18 mouse cellular contexts compared by ENCODE assay signal in the genomic region with DNA sequence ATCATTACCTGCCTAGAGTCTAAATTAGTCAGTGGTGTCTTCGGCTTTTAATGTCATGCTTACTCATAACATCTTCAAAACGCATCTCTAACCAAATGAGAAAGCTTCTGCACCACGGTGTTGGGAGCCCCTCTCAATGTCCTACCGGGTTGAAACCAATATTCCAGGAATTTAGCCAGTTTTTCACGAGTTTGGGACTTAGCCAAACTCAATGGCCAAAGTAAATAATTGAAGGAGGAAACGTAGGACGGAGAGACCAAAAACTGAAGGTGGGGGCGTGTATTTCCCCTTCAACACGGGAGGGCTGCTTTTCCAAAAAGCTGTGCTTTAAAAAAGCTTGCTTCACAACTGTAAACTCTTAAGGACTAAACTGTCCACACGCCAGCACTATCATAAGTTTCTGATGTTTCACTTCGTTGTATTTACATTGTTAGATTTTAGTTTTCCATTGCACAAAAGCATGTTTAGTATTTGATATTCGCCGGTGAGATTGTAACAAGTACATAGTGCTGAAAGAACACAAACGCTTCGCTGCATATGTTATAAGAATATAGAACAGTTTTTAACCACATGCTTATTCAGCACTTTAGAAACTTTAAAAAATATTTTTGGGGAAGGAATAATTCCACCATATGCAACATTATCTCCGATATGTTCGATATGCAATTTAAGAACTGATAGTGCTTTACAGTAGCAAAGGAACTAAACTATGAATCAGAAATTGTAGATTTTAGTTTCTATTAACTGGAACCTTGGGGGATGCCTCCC. TPM values are rescaled to one million over a fixed set of nuclear protein-coding genes. Genes with fewer than 3 reads are reported as not detected.
DNase-seq lines count a peak whose midpoint lies in the region; ATAC-seq and TF ChIP-seq lines count a peak whose summit lies in the region.
"Had no signal": no experiment of that assay in that cellular context is flagged by ENCODE, and none has a peak within 500 bp of the region (broad histone marks: within the 10 kb centered on the region; RNA-seq: fewer than 3 reads in every experiment).

No protein-coding gene starts in this region.

- H3K4me1 ChIP-seq in heart, embryonic 15.5 days (replicated peaks) = no peaks in the 10 kb centered on the region
- 0 out of 2 replicates have a peak, but pooled peaks cover 4% of the 10 kb centered on the region for H3K4me1 ChIP-seq in liver, postnatal 0 days (ENCODE audit: insufficient read depth)
- H3K4me1 ChIP-seq in liver, embryonic 11.5 days (replicated peaks; ENCODE audit: control insufficient read depth, insufficient read depth, low read length) = no peaks in the 10 kb centered on the region
- H3K4me1 ChIP-seq in CH12.LX (ENCODE audit: control insufficient read depth in 1 of 2, insufficient read depth in 2 of 2) = peaks cover 0 to 25% of the 10 kb centered on the region in 2 experiments; a peak in 2 of 4 replicates
- H3K4me1 ChIP-seq in forebrain, embryonic 14.5 days (ENCODE audit: control insufficient read depth, insufficient read depth, low read length) = no peaks in the 10 kb centered on the region
- H3K4me1 ChIP-seq: forebrain, embryonic 12.5 days; liver, embryonic 13.5 days; midbrain, embryonic 12.5 days had no signal

- no peak overlapping the region for H3K4me3 ChIP-seq in heart, embryonic 15.5 days
- H3K4me3 ChIP-seq in liver, postnatal 0 days (ENCODE audit: low read depth, low read length) = no peak overlapping the region
- H3K4me3 ChIP-seq in liver, embryonic 11.5 days (ENCODE audit: low read depth, low read length) = no peak overlapping the region
- peak overlapping the region in 1 of 3 experiments; percentile 2 for H3K4me3 ChIP-seq in CH12.LX (replicated peaks in 1 of 3; ENCODE audit: low read depth in 2 of 3, low read length in 2 of 3, poor library complexity in 1 of 3)
- H3K4me3 ChIP-seq in forebrain, embryonic 14.5 days (ENCODE audit: low read depth, low read length) = no peak overlapping the region
- H3K4me3 ChIP-seq: forebrain, embryonic 12.5 days; liver, embryonic 13.5 days; midbrain, embryonic 12.5 days had no signal

- peak; percentile 24 for DNase-seq in adrenal gland, postnatal 10 days
- DNase-seq in adrenal gland, adult 2 months = no peak
- no peak for DNase-seq in heart, adult 8-10 months (ENCODE audit: low spot score)
- no peak for DNase-seq in liver, postnatal 0 days
- DNase-seq in liver, embryonic 11.5 days (ENCODE audit: low spot score) = no peak
- DNase-seq in CH12.LX (ENCODE audit: extremely low read depth) = no peak
- no peak for DNase-seq in forebrain, embryonic 14.5 days (ENCODE audit: low spot score)
- DNase-seq: cerebellum, adult 8-10 months; gastrocnemius, postnatal 10 days; kidney, adult 8-10 months; liver, embryonic 13.5 days; retina, postnatal 1 day; right cerebral cortex, postnatal 4 days had no signal

- TF ChIP-seq RAD21 in CH12.LX (IDR thresholded peaks at IDR 0.05; ENCODE audit: low read depth, low read length) = no peak

- H3K9me3 ChIP-seq in heart, embryonic 15.5 days (replicated peaks) = no peaks in the 10 kb centered on the region
- no peaks in the 10 kb centered on the region for H3K9me3 ChIP-seq in liver, postnatal 0 days (ENCODE audit: low read length)
- no peaks in the 10 kb centered on the region for H3K9me3 ChIP-seq in liver, embryonic 11.5 days (ENCODE audit: control insufficient read depth, low read length)
- H3K9me3 ChIP-seq in CH12.LX (replicated peaks; ENCODE audit: low read length) = no peaks in the 10 kb centered on the region
- H3K9me3 ChIP-seq in forebrain, embryonic 14.5 days (replicated peaks; ENCODE audit: control insufficient read depth, low read length) = no peaks in the 10 kb centered on the region
- H3K9me3 ChIP-seq: forebrain, embryonic 12.5 days; G1E; liver, embryonic 13.5 days; midbrain, embryonic 12.5 days had no signal

- no peak overlapping the region for H3K9ac ChIP-seq in heart, embryonic 15.5 days
- no peak overlapping the region for H3K9ac ChIP-seq in liver, postnatal 0 days (replicated peaks)
- H3K9ac ChIP-seq in liver, embryonic 11.5 days (ENCODE audit: low read depth, low read length) = no peak overlapping the region
- H3K9ac ChIP-seq in CH12.LX (ENCODE audit: insufficient read depth, low read depth) = peak overlapping the region; percentile 71
- H3K9ac ChIP-seq in forebrain, embryonic 14.5 days (ENCODE audit: low read length) = no peak overlapping the region
- H3K9ac ChIP-seq: forebrain, embryonic 12.5 days; hindbrain, embryonic 14.5 days; liver, embryonic 13.5 days; midbrain, embryonic 12.5 days had no signal

- H3K36me3 ChIP-seq in heart, embryonic 15.5 days = no peaks in the 10 kb centered on the region
- H3K36me3 ChIP-seq in liver, postnatal 0 days (replicated peaks; ENCODE audit: insufficient read depth, low read length) = no peaks in the 10 kb centered on the region
- H3K36me3 ChIP-seq in liver, embryonic 11.5 days (ENCODE audit: control insufficient read depth, insufficient read depth, low read length) = no peaks in the 10 kb centered on the region
- H3K36me3 ChIP-seq in CH12.LX (replicated peaks in 1 of 2; ENCODE audit: control insufficient read depth in 1 of 2, insufficient read depth in 1 of 2, low read length in 1 of 2) = peaks cover 0 to 2% of the 10 kb centered on the region in 2 experiments
- no peaks in the 10 kb centered on the region for H3K36me3 ChIP-seq in forebrain, embryonic 14.5 days (ENCODE audit: control insufficient read depth, insufficient read depth, low read length)
- H3K36me3 ChIP-seq: forebrain, embryonic 12.5 days; G1E; liver, embryonic 13.5 days; midbrain, embryonic 12.5 days had no signal

- H3K27me3 ChIP-seq in heart, embryonic 15.5 days = no peaks in the 10 kb centered on the region
- no peaks in the 10 kb centered on the region for H3K27me3 ChIP-seq in liver, postnatal 0 days (ENCODE audit: insufficient read depth, low read length)
- H3K27me3 ChIP-seq in liver, embryonic 11.5 days (replicated peaks; ENCODE audit: control insufficient read depth, insufficient read depth, low read length) = no peaks in the 10 kb centered on the region
- no peaks in the 10 kb centered on the region for H3K27me3 ChIP-seq in CH12.LX (replicated peaks)
- no peaks in the 10 kb centered on the region for H3K27me3 ChIP-seq in forebrain, embryonic 14.5 days (replicated peaks; ENCODE audit: control insufficient read depth, insufficient read depth, low read length)
- H3K27me3 ChIP-seq: forebrain, embryonic 12.5 days; liver, embryonic 13.5 days; midbrain, embryonic 12.5 days had no signal

- H3K79me2 ChIP-seq in CH12.LX (replicated peaks; ENCODE audit: control insufficient read depth, extremely low read depth, insufficient read depth, poor library complexity, severe bottlenecking) = peaks cover 21% of the 10 kb centered on the region

- TF ChIP-seq CTCF in liver, postnatal 0 days (IDR thresholded peaks at IDR 0.05; ENCODE audit: low read depth) = no peak
- TF ChIP-seq CTCF in CH12.LX (conservative IDR thresholded peaks at IDR 0.05 in 1 of 2, IDR thresholded peaks at IDR 0.05 in 1 of 2; ENCODE audit: low read depth in 2 of 2, low read length in 2 of 2) = no peak

- dilution Hi-C loops in CH12.LX (cut with MboI; ENCODE audit: extremely low pct_ligation_motif_present, extremely low pct_unique_long_range_greater_than_20kb, low sequenced_read_pairs) = no loop called here

- TF ChIP-seq POLR2A in CH12.LX (IDR thresholded peaks at IDR 0.05; ENCODE audit: low read depth, low read length) = no peak

- ATAC-seq in heart, embryonic 15.5 days (replicated peaks; ENCODE audit: insufficient number of reproducible peaks, insufficient read depth, low FRiP score, low read depth) = no peak
- no peak for ATAC-seq in liver, postnatal 0 days
- no peak for ATAC-seq in liver, embryonic 11.5 days (replicated peaks; ENCODE audit: low FRiP score)
- ATAC-seq in forebrain, embryonic 14.5 days = no peak

- WGBS in heart, embryonic 15.5 days = 61% methylated on average over 17 of the region's 17 CpGs
- 72% methylated on average over 17 of the region's 17 CpGs for WGBS in liver, postnatal 0 days (ENCODE audit: insufficient replicate concordance)
- WGBS in liver, embryonic 11.5 days = 83% methylated on average over 17 of the region's 17 CpGs
- 88% methylated on average over 17 of the region's 17 CpGs for WGBS in forebrain, embryonic 14.5 days

- H3K27ac ChIP-seq in heart, embryonic 15.5 days = no peak overlapping the region
- no peak overlapping the region for H3K27ac ChIP-seq in liver, postnatal 0 days (ENCODE audit: low read depth)
- H3K27ac ChIP-seq in liver, embryonic 11.5 days (ENCODE audit: low read depth, low read length) = no peak overlapping the region
- peak overlapping the region; percentile 47; the same call in 1 of the 2 replicates for H3K27ac ChIP-seq in CH12.LX (ENCODE audit: insufficient read depth, low read depth)
- no peak overlapping the region for H3K27ac ChIP-seq in forebrain, embryonic 14.5 days (ENCODE audit: low read depth, low read length)
- H3K27ac ChIP-seq: forebrain, embryonic 12.5 days; hindbrain, embryonic 14.5 days; liver, embryonic 13.5 days; midbrain, embryonic 12.5 days had no signal

- peak overlapping the region; percentile 8; the same call in 1 of the 2 replicates for H3K4me2 ChIP-seq in heart, embryonic 15.5 days
- peak overlapping the region; percentile 43 for H3K4me2 ChIP-seq in liver, postnatal 0 days (ENCODE audit: low read depth, low read length)
- no peak overlapping the region for H3K4me2 ChIP-seq in liver, embryonic 11.5 days
- peak overlapping the region; percentile 84 for H3K4me2 ChIP-seq in CH12.LX (ENCODE audit: insufficient read depth, low read depth, poor library complexity, severe bottlenecking)
- no peak overlapping the region for H3K4me2 ChIP-seq in forebrain, embryonic 14.5 days (ENCODE audit: low read length)
- H3K4me2 ChIP-seq: forebrain, embryonic 12.5 days; hindbrain, embryonic 14.5 days; liver, embryonic 13.5 days; midbrain, embryonic 12.5 days had no signal

- in situ Hi-C loops in CH12.LX (cut with MboI; ENCODE audit: low pct_ligation_motif_present, low pct_unique_long_range_greater_than_20kb, low sequenced_read_pairs) = no loop called here

- TF ChIP-seq EP300 in liver, postnatal 0 days (IDR thresholded peaks at IDR 0.05; ENCODE audit: low read depth) = no peak
- TF ChIP-seq EP300 in CH12.LX (IDR thresholded peaks at IDR 0.05; ENCODE audit: low read length) = no peak; the same call in 1 of the 2 replicates

RNA-seq across cellular contexts. Expression of a gene that starts 1.3 kb away (rescaled TPM):
- total RNA-seq in adrenal gland, postnatal 10 days (2021) = 10 to 100 TPM; 36.8 to 37.2 TPM
- total RNA-seq in adrenal gland, adult 2 months (2021) = 10 to 100 TPM; 37.5 to 55.3 TPM
- polyA plus RNA-seq in adrenal gland, adult 2 months (2012; rRNA removed) = 2.1 and 2.6 TPM in 2 replicates
- polyA plus RNA-seq in heart, embryonic 15.5 days (2015; fragmentation: Nextera tagmentation; extraction: Ambion mirVana) = 21.5 and 21.7 TPM in 2 replicates
- 10 to 100 TPM; 16.8 to 21.4 (median 17.5) TPM for total RNA-seq in heart, adult 8-10 months (2022)
- 13.9 and 14.5 TPM in 2 replicates for polyA plus RNA-seq in liver, postnatal 0 days (2015; fragmentation: Nextera tagmentation; extraction: Ambion mirVana)
- polyA plus RNA-seq in liver, embryonic 11.5 days (2014; fragmentation: Nextera tagmentation; extraction: Ambion mirVana) = 34.0 and 35.5 TPM in 2 replicates
- 42.3 and 45.7 TPM in 2 replicates for total RNA-seq in CH12.LX (2012; rRNA removed)
- 152 and 180 TPM in 2 replicates for total RNA-seq in CH12.LX (2014; rRNA removed)
- 66.4 and 68.7 TPM in 2 replicates for polyA plus RNA-seq in CH12.LX (2012; ENCODE audit: insufficient read length, low read depth)
- polyA plus RNA-seq in forebrain, embryonic 14.5 days (2014; fragmentation: Nextera tagmentation; extraction: Ambion mirVana) = 36.8 and 38.9 TPM in 2 replicates

Comparison
In these comparisons a context has a peak if more than half of its experiments do, and no peak if none do; other contexts are left out.
1. H3K4me2 ChIP-seq: peak in heart, embryonic 15.5 days (single experiment), liver, postnatal 0 days (single experiment) and CH12.LX (single experiment); none in liver, embryonic 11.5 days (single experiment) and forebrain, embryonic 14.5 days (single experiment).